In genomic region chr13:55483593-55483992, GRCm38 (mm10) we compare ENCODE assay signal across 8 mouse cellular contexts. TPM values are rescaled to one million over a fixed set of nuclear protein-coding genes. Genes with fewer than 3 reads are reported as not detected.
DNase-seq lines count a peak whose midpoint lies in the region; ATAC-seq lines count a peak whose summit lies in the region.

No protein-coding gene starts in this region.

- WGBS in hindbrain, embryonic 16.5 days = 6% methylated on average over 15 of the region's 15 CpGs
- 72% methylated on average over 15 of the region's 15 CpGs for WGBS in limb, embryonic 11.5 days

- H3K27me3 ChIP-seq in hindbrain, embryonic 16.5 days (replicated peaks; ENCODE audit: control insufficient read depth, insufficient read depth, low read length) = no peaks in the 10 kb centered on the region
- H3K27me3 ChIP-seq in limb, embryonic 11.5 days (ENCODE audit: control insufficient read depth, insufficient read depth, low read length) = no peaks in the 10 kb centered on the region

- peak overlapping the region; percentile 100 for H3K9ac ChIP-seq in hindbrain, embryonic 16.5 days (ENCODE audit: low read depth, low read length)
- no peak overlapping the region for H3K9ac ChIP-seq in limb, embryonic 11.5 days (ENCODE audit: low read length)

- DNase-seq in cerebellum, postnatal 25 days = peak; percentile 32 to 42
- DNase-seq in embryo, embryonic 9.5 days (ENCODE audit: extremely low spot score) = peak; percentile 57
- peak; percentile 46 for DNase-seq in limb, embryonic 11.5 days (ENCODE audit: low spot score)
- DNase-seq in right cerebral cortex, postnatal 36 days (ENCODE audit: low spot score in 2 of 2) = peak; percentile 93 to 97
- no peak for DNase-seq in spleen, adult 12 weeks (ENCODE audit: low spot score)
- no peak for DNase-seq in lung, postnatal 4 days

- H3K9me3 ChIP-seq in hindbrain, embryonic 16.5 days (ENCODE audit: control insufficient read depth, low read length) = no peaks in the 10 kb centered on the region
- H3K9me3 ChIP-seq in limb, embryonic 11.5 days (ENCODE audit: control insufficient read depth, low read length) = no peaks in the 10 kb centered on the region

- H3K36me3 ChIP-seq in hindbrain, embryonic 16.5 days (ENCODE audit: control insufficient read depth, insufficient read depth, low read length) = peaks cover 37% of the 10 kb centered on the region
- H3K36me3 ChIP-seq in limb, embryonic 11.5 days (ENCODE audit: control insufficient read depth, insufficient read depth, low read length) = peaks cover 38% of the 10 kb centered on the region

- peaks cover 46% of the 10 kb centered on the region for H3K4me1 ChIP-seq in hindbrain, embryonic 16.5 days (ENCODE audit: control insufficient read depth, insufficient read depth, low read depth, low read length)
- H3K4me1 ChIP-seq in limb, embryonic 11.5 days (ENCODE audit: control insufficient read depth, insufficient read depth, low read length) = peaks cover 37% of the 10 kb centered on the region

- H3K4me2 ChIP-seq in hindbrain, embryonic 16.5 days (ENCODE audit: low read length) = peak overlapping the region; percentile 99
- H3K4me2 ChIP-seq in limb, embryonic 11.5 days (ENCODE audit: low read depth, severe bottlenecking) = no peak overlapping the region

- peak overlapping the region; percentile 99 for H3K4me3 ChIP-seq in hindbrain, embryonic 16.5 days (ENCODE audit: low read length)
- no peak overlapping the region for H3K4me3 ChIP-seq in limb, embryonic 11.5 days (ENCODE audit: low read depth, low read length)

- no peak for ATAC-seq in cerebellum, adult (ENCODE audit: insufficient number of reproducible peaks, low FRiP score, low TSS enrichment)
- peak; percentile 83 for ATAC-seq in hindbrain, embryonic 16.5 days
- no peak for ATAC-seq in limb, embryonic 11.5 days (ENCODE audit: insufficient number of reproducible peaks, low FRiP score, low TSS enrichment, low read depth)

- H3K27ac ChIP-seq in hindbrain, embryonic 16.5 days (ENCODE audit: low read depth, low read length) = peak overlapping the region; percentile 99
- no peak overlapping the region for H3K27ac ChIP-seq in limb, embryonic 11.5 days (replicated peaks; ENCODE audit: low read depth, low read length)

RNA-seq across cellular contexts. Expression of gene Dbn1, which starts 4.3 kb away (rescaled TPM):
- 482 and 556 TPM in 2 replicates for polyA plus RNA-seq in hindbrain, embryonic 16.5 days (2015; fragmentation: Nextera tagmentation; extraction: Ambion mirVana)
- polyA plus RNA-seq in limb, embryonic 11.5 days (2014; fragmentation: Nextera tagmentation; extraction: Ambion mirVana) = 299 and 318 TPM in 2 replicates

RNA-seq across cellular contexts. Expression of gene Prr7, which starts 19.5 kb away (rescaled TPM):
- polyA plus RNA-seq in hindbrain, embryonic 16.5 days (2015; fragmentation: Nextera tagmentation; extraction: Ambion mirVana) = 4.4 and 4.9 TPM in 2 replicates
- 1.1 and 1.6 TPM in 2 replicates for polyA plus RNA-seq in limb, embryonic 11.5 days (2014; fragmentation: Nextera tagmentation; extraction: Ambion mirVana)

RNA-seq across cellular contexts. Expression of gene Pdlim7, which starts 29.9 kb away (rescaled TPM):
- 161 and 177 TPM in 2 replicates for polyA plus RNA-seq in hindbrain, embryonic 16.5 days (2015; fragmentation: Nextera tagmentation; extraction: Ambion mirVana)
- 154 and 155 TPM in 2 replicates for polyA plus RNA-seq in limb, embryonic 11.5 days (2014; fragmentation: Nextera tagmentation; extraction: Ambion mirVana)

RNA-seq across cellular contexts. Expression of gene Grk6, which starts 38.7 kb away (rescaled TPM):
- polyA plus RNA-seq in hindbrain, embryonic 16.5 days (2015; fragmentation: Nextera tagmentation; extraction: Ambion mirVana) = 15.8 and 25.0 TPM in 2 replicates
- 60.4 and 68.2 TPM in 2 replicates for polyA plus RNA-seq in limb, embryonic 11.5 days (2014; fragmentation: Nextera tagmentation; extraction: Ambion mirVana)

RNA-seq across cellular contexts. Expression of gene Dok3, which starts 45.5 kb away (rescaled TPM):
- 3.6 and 4.3 TPM in 2 replicates for polyA plus RNA-seq in hindbrain, embryonic 16.5 days (2015; fragmentation: Nextera tagmentation; extraction: Ambion mirVana)
- 1.6 and 2.7 TPM in 2 replicates for polyA plus RNA-seq in limb, embryonic 11.5 days (2014; fragmentation: Nextera tagmentation; extraction: Ambion mirVana)

Comparison
In these comparisons a context has a peak if more than half of its experiments do, and no peak if none do; other contexts are left out.
1. DNase-seq: peak in cerebellum, postnatal 25 days (2 of 2), embryo, embryonic 9.5 days (single experiment), limb, embryonic 11.5 days (single experiment) and right cerebral cortex, postnatal 36 days (2 of 2); none in spleen, adult 12 weeks (single experiment) and lung, postnatal 4 days (0 of 2).